In the genomic region with DNA sequence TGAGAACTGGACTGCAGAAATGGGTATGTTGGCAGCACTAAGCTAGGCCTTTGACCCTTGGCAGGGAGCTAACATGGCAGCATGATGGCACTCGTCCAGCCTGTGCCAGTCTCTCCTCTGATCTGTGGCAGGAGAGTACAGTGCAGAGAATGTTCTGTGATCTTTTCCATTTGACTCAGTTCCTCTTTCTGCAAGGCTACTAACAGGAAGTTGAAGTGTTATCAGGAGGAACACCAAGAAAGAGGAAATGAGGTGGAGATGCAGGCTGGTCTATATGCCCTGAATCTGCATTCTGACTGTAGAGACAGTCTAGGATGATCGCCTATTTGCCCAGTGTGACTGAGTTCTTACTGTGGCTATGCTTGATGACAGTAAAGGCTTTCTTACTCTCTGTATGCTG, we compare ENCODE assay signal across 13 mouse cellular contexts. TPM values are rescaled to one million over a fixed set of nuclear protein-coding genes. Genes with fewer than 3 reads are reported as not detected.
DNase-seq lines count a peak whose midpoint lies in the region; ATAC-seq and TF ChIP-seq lines count a peak whose summit lies in the region.
"Had no signal": no experiment of that assay in that cellular context is flagged by ENCODE, and none has a peak within 500 bp of the region (broad histone marks: within the 10 kb centered on the region; RNA-seq: fewer than 3 reads in every experiment).

No protein-coding gene starts in this region.

- peaks cover 4% of the 10 kb centered on the region for H3K36me3 ChIP-seq in liver, adult 2 months (ENCODE audit: control insufficient read depth, insufficient read depth, low read length)

- H3K4me1 ChIP-seq in liver, adult 2 months (ENCODE audit: control insufficient read depth, insufficient read depth, low read length), result peaks cover 7% of the 10 kb centered on the region
- H3K4me1 ChIP-seq: neural tube, embryonic 13.5 days had no signal

- peak; percentile 84 for ATAC-seq in megakaryocyte progenitor cell, adult 5-6 weeks (replicated peaks; ENCODE audit: poor library complexity)

- no peaks in the 10 kb centered on the region for H3K79me2 ChIP-seq in liver, adult 2 months (ENCODE audit: control insufficient read depth, insufficient read depth, low read length)

- no peak overlapping the region for H3K9ac ChIP-seq in liver, adult 2 months (ENCODE audit: low read depth, low read length)
- H3K9ac ChIP-seq: neural tube, embryonic 13.5 days had no signal

- peak; percentile 19 to 32 for DNase-seq in cerebellum, postnatal 14 days
- DNase-seq in cerebellum, postnatal 25 days, result no peak
- peak; percentile 91 for DNase-seq in liver, adult 2 months (ENCODE audit: extremely low read depth, low read depth, low spot score)
- DNase-seq in liver, result no peak
- peak; percentile 38 for DNase-seq in brain, adult 2 months (ENCODE audit: low read depth, low spot score)
- DNase-seq in thymus, postnatal 4 days, result no peak
- no peak for DNase-seq in left cerebral cortex, adult 11 months (ENCODE audit: low spot score)
- DNase-seq: cerebellum, postnatal 36 days had no signal

- H3K27ac ChIP-seq in liver, adult 2 months (replicated peaks; ENCODE audit: insufficient read depth, low read depth, low read length), result no peak overlapping the region
- H3K27ac ChIP-seq: heart, embryonic 10.5 days; layer of hippocampus, adult 2 months; neural tube, embryonic 13.5 days had no signal

- no peak for TF ChIP-seq POLR2A in liver, adult 2 months (IDR thresholded peaks at IDR 0.05; ENCODE audit: extremely low read depth, insufficient read depth, low read length)

- no peak for TF ChIP-seq CTCF in liver, adult 2 months (IDR thresholded peaks at IDR 0.05; ENCODE audit: low read depth, low read length)

- 40% methylated on average over 2 of the region's 2 CpGs for whole genome bisulfite sequencing in liver, adult 2 months

- no peak overlapping the region for H3K4me3 ChIP-seq in liver, adult 2 months (ENCODE audit: insufficient read depth, low read depth, low read length)
- H3K4me3 ChIP-seq: erythroblast, embryonic 14.5 days; heart, embryonic 10.5 days; layer of hippocampus, adult 2 months; neural tube, embryonic 13.5 days had no signal

- no peaks in the 10 kb centered on the region for H3K27me3 ChIP-seq in liver, adult 2 months (ENCODE audit: control insufficient read depth, insufficient read depth, low read length)
- H3K27me3 ChIP-seq: neural tube, embryonic 13.5 days had no signal

RNA-seq across cellular contexts. Expression of a gene that starts 21.4 kb away (rescaled TPM):
- 4.1 and 4.6 TPM in 2 replicates for total RNA-seq in liver, adult 2 months (2014; rRNA removed)
- polyA plus RNA-seq in liver, adult 2 months (2012; rRNA removed), result 0.55 and 0.63 TPM in 2 replicates
- 9.2 and 16.4 TPM in 2 replicates for total RNA-seq in megakaryocyte progenitor cell, adult 5-6 weeks (2015)
- total RNA-seq in megakaryocyte progenitor cell, adult 5-6 weeks (2017), result 7.5 and 7.9 TPM in 2 replicates

RNA-seq across cellular contexts. Expression of a gene that starts 21.5 kb away (rescaled TPM):
- total RNA-seq in liver, adult 2 months (2014; rRNA removed), result 22.5 and 22.7 TPM in 2 replicates
- polyA plus RNA-seq in liver, adult 2 months (2012; rRNA removed), result 5.9 and 6.1 TPM in 2 replicates
- 35.4 and 53.7 TPM in 2 replicates for total RNA-seq in megakaryocyte progenitor cell, adult 5-6 weeks (2015)
- total RNA-seq in megakaryocyte progenitor cell, adult 5-6 weeks (2017), result 85.1 and 113 TPM in 2 replicates

RNA-seq across cellular contexts. Expression of a gene that starts 43.8 kb away (rescaled TPM):
- total RNA-seq in liver, adult 2 months (2014; rRNA removed), result 0.47 and 0.65 TPM in 2 replicates
- 0.15 and 0.44 TPM in 2 replicates for polyA plus RNA-seq in liver, adult 2 months (2012; rRNA removed)
- 34.9 and 42.0 TPM in 2 replicates for total RNA-seq in megakaryocyte progenitor cell, adult 5-6 weeks (2015)
- total RNA-seq in megakaryocyte progenitor cell, adult 5-6 weeks (2017), result 71.4 and 104 TPM in 2 replicates

Comparison
In these comparisons a context has a peak if more than half of its experiments do, and no peak if none do; other contexts are left out.
1. DNase-seq: peak in cerebellum, postnatal 14 days (2 of 2), liver, adult 2 months (single experiment) and brain, adult 2 months (single experiment); none in cerebellum, postnatal 25 days (0 of 2), liver (single experiment), thymus, postnatal 4 days (single experiment) and left cerebral cortex, adult 11 months (single experiment).
2. RNA of a gene that starts 43.8 kb away (total RNA-seq): 34.9 to 104 TPM in megakaryocyte progenitor cell, adult 5-6 weeks; 0.47 to 0.65 TPM in liver, adult 2 months; every median in the first group is over 10 times any median in the second.